Mouse (Mus musculus): ENCODE measurements at regions not wholly inside any gene's neighbourhood (a gene's known extent, or its start where the extent isn't known, plus 50 kb on each side); places are given as distances from the start of the nearest gene placed in this dataset.

- in situ Hi-C loops (cut with MboI, MseI), result no loop called here
Measured at GRCm38 (mm10) chr4:55824047-55824760, 291.9 kb upstream of the Klf4 start.

DNA sequence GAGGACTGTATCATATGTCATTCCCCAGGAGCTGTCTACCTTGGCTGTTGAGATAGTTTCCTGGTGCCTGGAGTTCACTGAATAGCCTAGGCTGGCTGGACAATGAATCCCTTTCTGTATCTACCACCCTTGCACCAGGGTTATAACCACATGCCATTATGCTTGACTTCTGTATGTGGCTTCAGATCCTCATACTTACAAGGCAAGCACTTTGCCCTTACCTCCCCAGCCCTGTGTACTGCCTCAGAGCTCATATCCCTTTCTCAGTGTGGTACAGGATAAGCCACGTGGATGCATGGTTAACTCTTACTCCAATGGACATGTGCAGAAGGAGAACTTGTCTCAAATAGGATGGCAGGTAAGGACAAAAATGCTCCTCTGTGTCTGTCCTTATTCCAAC, 291.3 kb upstream of the Klf4 start:
- in situ Hi-C loops (cut with MboI, MseI), result no loop called here

DNA sequence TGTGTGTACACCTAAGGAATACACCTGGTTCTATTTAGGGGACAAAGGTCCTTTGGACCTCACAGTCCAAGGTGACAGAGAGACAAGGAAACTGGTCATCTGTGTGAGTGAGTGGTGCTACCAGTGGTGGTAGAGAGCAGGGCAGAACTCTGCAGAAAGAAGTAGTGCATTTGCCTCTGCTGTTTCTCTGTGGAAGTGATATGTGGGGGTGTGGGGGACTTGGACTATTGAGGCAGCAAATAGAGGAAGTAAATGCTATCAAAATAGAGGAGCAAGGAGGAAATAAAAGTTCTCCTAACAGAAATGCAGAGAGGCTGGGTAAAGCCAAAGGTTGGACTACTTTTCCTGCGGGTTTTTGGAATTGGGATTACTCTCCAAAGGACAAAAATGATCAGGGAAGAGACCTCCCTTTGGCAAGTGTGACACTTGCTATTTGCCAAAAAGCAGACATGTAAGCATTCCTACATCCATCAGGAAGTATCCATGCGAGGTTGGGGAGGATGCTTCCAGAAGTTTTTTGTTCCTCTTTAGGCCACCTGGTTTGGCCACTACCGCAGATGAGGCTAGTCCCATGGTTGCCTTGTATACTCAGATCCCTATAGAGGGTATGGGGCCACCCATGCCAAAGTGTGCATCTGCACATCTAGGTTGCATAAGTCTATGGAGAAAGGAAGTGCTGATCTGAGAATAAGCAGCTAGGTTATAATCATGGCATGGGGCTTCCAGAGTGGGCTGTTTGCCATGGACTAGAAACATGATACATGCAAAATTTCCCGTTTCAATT, 285.0 kb upstream of the Klf4 start:
- in situ Hi-C loops (cut with MboI, MseI), result no loop called here

DNA sequence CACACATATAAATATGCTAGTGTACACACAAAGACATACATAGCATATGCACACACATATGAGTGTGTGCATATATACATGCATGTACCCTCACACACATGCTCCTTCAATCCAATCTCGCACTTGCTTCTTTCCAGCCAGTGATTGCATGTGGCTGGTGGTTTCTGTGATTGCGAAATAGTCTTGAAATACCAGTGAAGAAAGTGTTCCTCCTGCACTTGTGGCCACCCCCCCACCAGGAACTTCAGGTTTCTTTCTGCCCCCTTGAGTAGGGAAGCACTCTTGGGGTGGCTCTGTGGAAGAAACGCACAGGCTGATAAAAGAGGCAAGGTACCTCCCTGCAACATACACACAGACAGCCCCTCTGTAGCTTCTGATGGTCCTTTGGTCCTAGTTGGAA, 283.6 kb upstream of the Klf4 start:
- in situ Hi-C loops (cut with MboI, MseI), result no loop called here

GRCm38 (mm10) chr4:55812846-55813245, 280.6 kb upstream of the Klf4 start:
- in situ Hi-C loops (cut with MboI, MseI), result no loop called here

DNA sequence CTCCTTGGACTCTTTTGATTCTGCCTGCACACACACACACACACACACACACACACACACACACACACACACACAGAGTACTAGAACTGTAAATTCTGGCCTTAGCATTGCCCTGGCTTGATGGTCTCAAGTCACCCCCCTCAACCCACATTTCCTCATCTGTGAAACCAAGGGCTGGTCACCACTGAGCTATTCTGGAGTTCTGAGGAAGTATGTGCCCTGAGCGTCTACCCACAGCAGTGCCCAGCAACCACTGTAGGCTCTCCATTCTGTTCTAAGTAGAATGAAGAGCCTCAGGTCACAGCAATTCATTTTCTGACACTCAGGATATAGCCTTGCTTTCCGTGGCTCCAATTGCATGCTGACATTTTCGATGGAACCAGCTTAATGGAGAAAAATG, 279.4 kb upstream of the Klf4 start:
- in situ Hi-C loops (cut with MboI, MseI), result no loop called here

DNA sequence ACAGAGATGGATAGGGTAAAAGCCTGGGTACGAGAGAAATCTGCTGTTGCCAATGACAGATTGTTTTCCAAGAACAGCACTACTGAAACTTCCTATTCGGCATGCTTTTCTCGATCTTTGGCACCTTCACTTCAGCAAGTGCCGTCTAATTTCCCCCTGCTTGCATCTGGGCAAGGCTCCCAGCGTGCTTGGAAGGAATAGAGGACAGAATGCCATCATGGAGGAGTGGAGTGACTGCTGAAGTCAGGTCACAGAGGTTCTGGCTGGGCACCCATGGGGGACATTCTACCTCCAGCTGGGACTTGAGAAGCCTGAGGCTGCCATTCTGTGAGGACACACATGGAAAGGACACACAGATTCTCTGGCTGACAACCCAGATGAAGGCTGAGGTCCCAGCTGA, 276.2 kb upstream of the Klf4 start:
- in situ Hi-C loops (cut with MboI, MseI), result no loop called here

- in situ Hi-C loops (cut with MboI, MseI), result no loop called here
Measured at GRCm38 (mm10) chr4:55806799-55807198, 274.5 kb upstream of the Klf4 start.

DNA sequence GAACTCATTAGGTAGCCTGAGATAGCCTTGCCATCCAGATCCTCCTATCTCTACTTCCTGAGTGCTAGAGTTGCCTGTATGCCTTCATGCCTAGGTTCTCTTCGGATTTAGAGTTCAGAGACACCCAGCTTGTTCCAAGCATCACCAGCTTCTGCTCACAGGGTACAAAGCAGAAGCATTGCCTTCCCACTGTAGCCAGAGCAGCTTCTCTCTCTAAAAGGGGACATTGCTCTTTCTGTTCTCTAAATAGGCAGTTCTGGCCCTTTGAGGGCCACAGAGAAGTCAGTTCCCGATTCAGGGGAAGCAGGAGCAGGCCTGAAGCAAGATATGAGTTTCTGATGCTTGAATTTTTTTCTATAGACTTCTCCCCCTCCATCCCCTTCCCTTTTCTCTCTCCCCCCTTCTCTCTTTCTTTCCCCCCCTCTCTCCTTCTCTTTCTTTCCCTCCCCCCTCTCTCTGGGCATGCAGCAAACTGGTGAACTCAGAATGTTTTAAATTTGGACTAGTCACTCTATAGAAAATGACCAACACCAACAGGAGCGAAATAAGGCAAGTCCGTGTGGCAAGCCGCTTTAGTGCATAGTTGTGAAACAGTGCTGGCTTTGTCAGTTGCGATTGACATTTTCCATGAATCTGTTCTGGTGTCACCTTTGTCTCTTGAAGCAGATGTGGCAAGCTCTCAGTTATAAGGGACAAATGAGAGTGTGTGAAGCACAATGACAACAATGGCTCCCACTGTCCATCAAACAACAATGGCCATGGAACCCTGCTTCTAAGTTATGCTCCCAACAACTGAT, 273.2 kb upstream of the Klf4 start:
- in situ Hi-C loops (cut with MboI, MseI), result no loop called here

GRCm38 (mm10) chr4:55802101-55802500, 269.8 kb upstream of the Klf4 start:
- in situ Hi-C loops (cut with MboI, MseI), result no loop called here

GRCm38 (mm10) chr4:55798099-55798498, 265.8 kb upstream of the Klf4 start:
- in situ Hi-C loops (cut with MboI, MseI), result no loop called here

DNA sequence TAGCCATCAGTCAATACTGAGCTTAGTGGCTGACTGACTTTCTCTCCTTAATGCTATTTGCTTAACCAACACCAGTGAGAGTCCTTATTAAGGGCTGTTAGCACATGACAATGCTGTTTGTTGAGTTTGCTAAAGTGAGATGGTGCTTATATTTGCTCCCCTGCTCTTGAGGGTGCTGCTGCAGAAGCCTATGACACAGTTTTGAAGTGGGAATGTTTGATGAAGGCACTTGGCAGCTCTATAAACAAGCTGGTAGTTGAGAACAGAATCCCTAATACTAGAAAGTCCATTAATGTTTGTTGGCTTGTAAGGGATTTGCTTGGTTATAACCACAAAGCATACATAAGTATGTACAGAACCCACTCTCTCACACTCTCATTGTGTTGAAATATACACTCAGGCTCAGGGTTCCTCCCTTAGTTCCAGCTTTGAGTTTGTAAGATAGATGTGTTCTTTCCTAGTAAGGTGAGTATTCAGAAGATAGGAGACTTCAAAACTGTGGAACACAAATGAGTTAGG, 249.1 kb upstream of the Klf4 start:
- in situ Hi-C loops (cut with MboI, MseI), result no loop called here

- in situ Hi-C loops (cut with MboI, MseI), result no loop called here
Measured at GRCm38 (mm10) chr4:55779581-55779980, 247.3 kb upstream of the Klf4 start.

DNA sequence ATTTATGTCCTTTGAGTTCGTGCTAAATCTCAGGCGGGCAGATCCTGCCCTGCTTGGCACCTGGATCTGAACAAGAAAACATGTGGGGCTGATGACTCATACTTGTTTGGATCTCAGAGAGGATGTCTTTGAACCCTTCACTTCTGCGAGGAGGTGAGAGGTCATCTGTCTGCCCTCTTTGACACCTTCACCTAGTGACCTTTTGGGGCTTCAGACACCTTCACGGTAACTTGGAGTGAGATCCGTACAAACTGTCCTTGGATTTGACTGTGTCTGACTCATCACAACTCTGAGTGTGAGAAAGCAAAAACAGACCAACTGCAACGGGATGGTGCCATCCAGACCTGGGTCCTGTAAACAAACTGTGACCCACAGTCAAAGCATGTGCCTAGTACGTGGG, 243.6 kb upstream of the Klf4 start:
- in situ Hi-C loops (cut with MboI, MseI), result no loop called here

DNA sequence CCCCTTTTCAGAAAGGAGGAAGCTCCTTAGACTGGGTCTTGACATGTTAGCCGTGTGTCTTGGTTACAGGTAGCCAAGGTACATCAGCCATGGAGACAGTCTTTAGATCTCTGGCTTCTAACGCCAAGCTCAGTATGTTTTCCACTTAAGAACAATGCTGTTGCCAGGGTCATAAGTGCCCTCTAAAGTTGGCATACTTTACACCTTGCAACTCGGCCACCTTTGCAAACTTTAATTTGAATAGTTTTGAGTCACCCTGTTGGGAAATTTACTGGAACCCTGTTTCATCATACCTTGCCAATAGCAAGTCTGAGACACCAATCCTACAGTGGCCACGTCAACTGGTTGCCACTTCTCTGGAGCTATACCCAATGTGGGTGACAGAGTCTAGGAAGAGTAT, 242.3 kb upstream of the Klf4 start:
- in situ Hi-C loops (cut with MboI, MseI), result no loop called here

DNA sequence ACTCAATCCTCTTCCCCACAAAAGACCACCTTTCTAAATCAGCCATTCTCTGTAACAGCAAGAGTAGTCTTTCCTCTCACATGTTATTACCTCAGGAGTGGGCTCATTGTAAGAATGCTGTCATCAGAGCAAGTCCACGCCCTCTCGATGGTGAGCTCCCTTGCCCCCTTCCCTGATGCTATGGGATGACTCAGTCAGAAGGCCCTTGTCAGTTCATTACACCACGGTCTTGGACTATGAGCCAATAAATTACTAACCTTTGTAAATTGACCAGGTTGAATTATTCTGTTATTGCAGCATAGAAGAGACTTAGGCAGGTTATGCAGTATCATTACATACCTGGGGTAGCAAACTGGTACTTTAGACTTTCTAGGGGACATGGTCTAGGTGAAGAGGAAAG, 237.4 kb upstream of the Klf4 start:
- in situ Hi-C loops (cut with MboI, MseI), result no loop called here

GRCm38 (mm10) chr4:55768325-55768724, 236.1 kb upstream of the Klf4 start:
- in situ Hi-C loops (cut with MboI, MseI), result no loop called here

DNA sequence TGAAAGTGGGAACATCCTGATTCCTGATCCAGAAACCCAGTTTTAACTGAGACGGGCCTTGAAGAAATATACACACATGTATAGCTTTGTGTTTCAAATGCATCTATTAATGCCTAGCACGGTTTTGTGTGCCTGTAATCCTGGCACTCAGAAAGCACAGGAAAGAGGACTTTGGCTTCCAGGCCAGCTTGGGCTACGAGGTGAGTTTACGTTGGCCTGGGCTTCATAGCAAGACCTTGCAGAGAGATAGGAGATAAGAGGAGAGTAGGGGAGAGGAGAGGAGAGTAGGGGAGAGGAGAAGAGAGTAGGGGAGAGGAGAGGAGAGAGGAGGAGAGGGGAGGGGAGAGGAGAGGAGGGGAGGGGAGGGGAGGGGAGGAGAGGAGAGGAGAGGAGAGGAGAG, 234.9 kb upstream of the Klf4 start:
- in situ Hi-C loops (cut with MboI, MseI), result no loop called here

DNA sequence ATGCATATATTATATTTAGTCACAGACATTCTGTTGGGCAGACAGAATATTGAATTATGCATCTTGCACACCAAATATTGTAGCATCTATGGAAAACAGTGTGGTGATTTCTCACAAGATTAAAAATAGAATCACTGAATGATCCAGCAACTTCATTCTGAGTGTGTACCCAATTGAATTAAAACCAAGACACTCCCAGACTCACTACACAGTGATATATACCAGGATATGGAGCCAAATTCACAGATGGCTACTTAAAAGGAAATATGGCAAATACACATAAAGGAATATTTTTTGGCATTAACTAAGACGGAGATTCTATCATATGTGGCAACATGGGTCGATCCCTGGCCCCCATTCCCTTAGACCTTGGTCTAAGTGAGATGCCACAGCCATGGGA, 233.5 kb upstream of the Klf4 start:
- in situ Hi-C loops (cut with MboI, MseI), result no loop called here

GRCm38 (mm10) chr4:55763112-55763511, 230.8 kb upstream of the Klf4 start:
- in situ Hi-C loops (cut with MboI, MseI), result no loop called here

DNA sequence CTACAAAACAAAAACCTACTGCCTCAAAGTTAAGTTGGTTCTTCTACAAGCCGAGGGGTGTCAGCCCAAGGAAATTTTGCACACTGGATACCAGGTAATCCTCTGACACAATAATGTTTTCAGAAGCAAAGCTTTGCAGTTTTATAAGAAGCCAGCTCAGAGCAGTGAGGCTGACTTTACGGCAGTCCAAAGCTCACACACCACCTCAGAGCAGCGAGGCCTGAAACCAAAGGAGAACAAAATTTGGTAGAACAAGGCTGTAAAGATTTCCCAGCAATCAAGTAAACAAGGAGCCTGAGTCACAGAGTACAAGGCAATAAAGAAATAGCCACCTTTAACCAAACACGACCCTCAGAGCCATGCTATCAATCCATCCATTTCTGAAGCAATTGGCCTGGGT, 230.1 kb upstream of the Klf4 start:
- in situ Hi-C loops (cut with MboI, MseI), result no loop called here

DNA sequence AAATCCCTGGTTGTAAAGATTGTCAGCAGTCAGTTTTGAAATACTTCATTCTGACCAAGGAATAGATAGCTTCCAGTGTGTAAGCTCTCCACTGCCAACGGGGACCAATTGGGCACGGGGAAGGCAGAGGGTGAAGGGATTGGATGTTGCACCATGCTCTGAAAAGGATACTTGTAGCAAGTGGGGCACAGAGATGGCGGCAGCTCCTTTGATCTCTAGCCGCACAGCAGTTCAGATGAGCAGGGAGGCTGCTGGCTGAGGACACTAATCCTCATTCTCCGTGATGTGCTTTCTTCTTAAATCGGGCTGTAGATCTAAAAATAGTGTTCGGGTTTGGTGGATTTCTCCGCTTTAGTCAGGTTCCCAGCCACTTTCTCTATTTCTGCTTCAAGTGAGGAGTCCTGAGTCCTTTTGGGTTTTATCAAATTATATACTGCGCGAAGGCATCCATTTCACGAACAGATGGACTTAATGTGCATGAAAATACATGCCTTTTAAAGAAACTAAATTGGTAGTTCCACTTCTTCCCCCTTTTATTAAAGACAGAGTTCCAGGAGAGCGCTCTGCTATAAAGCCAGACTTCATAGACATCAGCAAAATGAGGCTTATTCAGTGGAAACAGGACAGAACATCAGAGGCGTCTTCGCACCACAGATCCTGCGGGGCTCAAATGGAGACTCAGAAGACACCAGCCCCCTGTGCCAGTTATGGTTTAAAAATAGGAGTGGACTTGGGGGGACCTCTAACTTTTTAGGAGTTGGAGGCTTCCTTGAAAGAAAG, 225.1 kb upstream of the Klf4 start:
- in situ Hi-C loops (cut with MboI, MseI), result no loop called here

Measured in T-helper 1 cell (primary cell).